Mouse (Mus musculus): Measurements from ENCODE around the gene Armc9.

The Armc9 gene

DNA sequence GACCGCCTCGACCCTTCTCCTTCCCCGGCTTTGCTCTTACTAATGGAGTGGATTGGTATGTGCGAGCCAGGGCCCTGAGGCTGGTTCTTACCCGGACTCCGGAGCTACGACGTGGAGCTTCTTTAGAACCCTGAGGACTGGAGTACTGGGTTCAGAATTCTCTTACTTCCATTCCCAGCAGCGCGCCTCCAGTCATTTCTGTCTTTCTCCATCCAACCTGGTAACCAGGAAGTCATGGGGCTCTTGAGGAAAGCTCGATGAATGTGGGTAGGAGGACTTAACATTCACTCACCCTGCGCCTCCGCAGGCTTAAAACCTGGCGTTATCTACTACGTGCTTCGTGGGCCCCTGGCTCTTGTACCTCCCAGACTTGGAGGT is 149.3 kb downstream of the Armc9 start:
- in situ Hi-C loops (cut with MboI; ENCODE audit: unreplicated experiment in 2 of 2) = loop anchor here (5.0 to 10.0 kb wide), 4 partner anchors 42 to 119 kb away; no protein-coding TSS in a partner anchor

GRCm38 (mm10) chr1:86306686-86307085 is 152.1 kb downstream of the Armc9 start:
- in situ Hi-C loops (cut with MboI; ENCODE audit: unreplicated experiment in 2 of 2) = loop anchor here in 1 of 2 experiments (10.0 kb wide), 1 partner anchor 122 kb away; no protein-coding TSS in a partner anchor

DNA sequence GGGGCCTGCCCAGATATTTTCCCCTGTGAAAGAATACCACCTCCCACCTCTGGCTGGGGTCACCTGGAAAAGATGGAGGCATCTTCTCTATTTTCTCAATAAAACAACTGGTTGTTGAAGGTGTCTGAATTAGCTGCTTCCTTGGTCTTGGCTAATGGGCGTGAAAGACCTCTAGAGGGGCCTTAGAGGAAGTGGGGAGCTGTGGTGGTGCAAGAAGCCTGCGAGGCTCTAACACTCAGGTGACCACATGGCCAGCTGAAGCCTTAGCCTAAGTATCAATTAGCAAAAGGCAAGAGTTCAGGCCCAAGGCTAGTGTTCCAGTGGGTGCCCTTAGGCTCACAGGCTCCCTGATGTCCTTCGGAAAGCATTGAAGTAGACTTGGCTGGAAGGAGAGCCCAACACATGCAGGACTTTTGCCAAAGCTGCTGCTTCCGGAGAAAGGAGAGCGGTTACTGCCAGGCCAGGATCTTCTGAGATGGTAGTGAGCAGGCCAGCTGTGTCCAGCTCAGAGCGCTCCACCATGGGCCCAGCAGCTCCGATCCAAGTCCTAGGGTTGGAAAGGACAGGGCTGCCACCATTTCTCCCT is 152.7 kb downstream of the Armc9 start:
- in situ Hi-C loops (cut with MboI; ENCODE audit: unreplicated experiment in 2 of 2) = loop anchor here in 1 of 2 experiments (10.0 kb wide), 1 partner anchor 122 kb away; no protein-coding TSS in a partner anchor

DNA sequence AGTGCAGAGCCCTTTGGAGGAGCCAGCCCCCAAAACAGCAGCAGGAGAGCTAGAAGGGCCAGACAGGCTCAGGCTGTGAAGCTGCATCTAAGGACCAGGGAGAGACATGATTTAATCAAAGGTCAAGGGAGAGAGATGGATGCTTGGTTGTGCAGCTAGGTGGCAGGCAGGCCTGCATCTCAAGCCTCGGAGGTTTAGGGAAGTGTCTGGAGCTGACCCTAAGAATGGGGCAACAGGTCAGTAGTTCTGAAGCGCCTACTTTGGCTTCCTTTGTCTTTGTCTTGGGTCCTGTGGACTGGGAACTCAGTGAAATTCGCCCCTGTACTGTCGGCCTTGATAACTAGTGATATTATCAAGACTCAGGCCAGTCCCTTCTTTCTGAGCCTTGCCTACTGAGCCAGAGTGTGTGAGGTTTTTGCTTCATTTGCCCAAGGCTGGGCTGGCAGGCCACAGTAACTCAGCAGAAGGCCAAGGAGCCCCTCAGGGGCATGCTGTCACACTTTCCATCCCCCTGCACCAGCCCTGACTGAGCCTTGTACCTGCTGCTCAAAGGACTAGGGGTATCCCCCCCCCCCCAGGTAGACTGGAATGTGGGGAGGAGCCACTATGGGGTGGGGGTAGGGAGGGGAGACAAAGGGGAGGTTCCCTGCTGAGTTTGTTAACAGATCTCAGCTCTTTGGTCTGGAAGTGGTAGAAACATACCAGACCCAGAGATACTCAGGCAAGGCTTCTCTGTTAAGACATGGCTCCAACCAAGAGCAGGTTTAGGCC is 153.5 kb downstream of the Armc9 start:
- in situ Hi-C loops (cut with MboI; ENCODE audit: unreplicated experiment in 2 of 2) = loop anchor here in 1 of 2 experiments (10.0 kb wide), 1 partner anchor 123 kb away; no protein-coding TSS in a partner anchor

GRCm38 (mm10) chr1:86309270-86309833 is 154.8 kb downstream of the Armc9 start:
- in situ Hi-C loops (cut with MboI; ENCODE audit: unreplicated experiment in 2 of 2) = loop anchor here in 1 of 2 experiments (10.0 kb wide), 1 partner anchor 125 kb away; no protein-coding TSS in a partner anchor

GRCm38 (mm10) chr1:86310536-86311310 is 156.1 kb downstream of the Armc9 start:
- in situ Hi-C loops (cut with MboI; ENCODE audit: unreplicated experiment in 2 of 2) = no loop called here

- in situ Hi-C loops (cut with MboI; ENCODE audit: unreplicated experiment in 2 of 2) = no loop called here
Observed at GRCm38 (mm10) chr1:86311467-86312005, 157.0 kb downstream of the Armc9 start.

GRCm38 (mm10) chr1:86312269-86312668 is 157.7 kb downstream of the Armc9 start:
- in situ Hi-C loops (cut with MboI; ENCODE audit: unreplicated experiment in 2 of 2) = no loop called here

DNA sequence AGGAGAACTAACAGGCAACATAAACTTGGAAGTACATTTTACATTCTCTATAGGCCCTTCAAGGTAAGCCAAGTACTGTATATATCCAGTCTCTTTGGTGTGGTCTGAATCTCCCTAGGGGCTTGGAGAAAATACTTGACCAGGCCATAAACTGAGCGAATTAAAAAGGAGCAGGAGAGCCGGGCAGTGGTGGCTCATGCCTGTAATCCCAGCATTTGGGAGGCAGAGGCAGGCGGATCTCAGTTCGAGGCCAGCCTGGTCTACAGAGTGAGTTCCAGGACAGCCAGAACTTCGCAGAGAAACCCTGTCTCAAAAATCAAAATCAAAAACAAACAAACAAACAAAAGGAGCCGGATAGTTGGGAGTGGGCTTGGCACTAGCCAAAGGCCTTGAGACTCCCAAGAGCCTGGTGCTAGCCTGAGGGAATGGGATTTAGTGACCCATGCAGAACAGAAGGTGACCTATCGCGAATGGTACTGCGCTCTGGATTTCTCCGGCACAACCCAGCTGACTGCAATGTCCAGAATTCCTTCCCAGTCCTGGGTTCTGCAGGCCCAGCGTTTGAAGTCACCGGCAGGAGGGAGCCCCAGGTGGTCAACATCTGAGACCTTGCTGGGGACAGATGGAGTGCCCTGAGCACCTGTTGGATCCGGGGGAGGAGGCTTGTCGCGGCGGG is 158.7 kb downstream of the Armc9 start:
- in situ Hi-C loops (cut with MboI; ENCODE audit: unreplicated experiment in 2 of 2) = no loop called here

DNA sequence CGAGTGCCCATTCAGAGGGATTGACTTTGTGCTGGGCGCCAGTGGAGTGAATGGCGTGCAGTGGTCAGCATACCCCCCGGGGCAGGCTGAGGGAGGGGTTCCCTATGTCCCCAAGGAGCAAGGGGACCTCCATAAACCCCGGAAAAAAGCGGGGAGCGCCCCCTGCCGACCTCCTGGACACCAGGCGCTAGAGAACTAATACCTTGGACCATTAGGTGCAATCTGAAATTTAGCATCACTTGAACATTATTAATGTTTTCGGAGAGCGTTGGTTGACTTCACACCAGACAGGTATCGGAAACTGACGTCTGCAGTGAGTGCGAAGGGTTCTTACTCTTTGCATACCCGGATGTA is 159.2 kb downstream of the Armc9 start:
- in situ Hi-C loops (cut with MboI; ENCODE audit: unreplicated experiment in 2 of 2) = no loop called here

GRCm38 (mm10) chr1:86320822-86321413 is 166.3 kb downstream of the Armc9 start:
- in situ Hi-C loops (cut with MboI; ENCODE audit: unreplicated experiment in 2 of 2) = no loop called here
